Mouse (Mus musculus) layer of hippocampus, postnatal 10 days (tissue): ENCODE measurements around the gene Npdc1. TPM values are rescaled to one million over a fixed set of nuclear protein-coding genes. Genes with fewer than 3 reads are reported as not detected.

Experiments
- DNase-seq, 2 experiments: peaks; one replicate each; pipeline ENCODE4 v3.0.0; 2021; ENCODE audit warnings: low spot score in 2 of 2
- total RNA-seq, 2 experiments: library from RNA; stranded (reverse); gene quantifications; 2 replicates each; pipeline ENCODE4 v1.2.3; 2021

Gene Npdc1
- total RNA-seq, 2 experiments from 2014 or later: 416 to 446 TPM

DNA sequence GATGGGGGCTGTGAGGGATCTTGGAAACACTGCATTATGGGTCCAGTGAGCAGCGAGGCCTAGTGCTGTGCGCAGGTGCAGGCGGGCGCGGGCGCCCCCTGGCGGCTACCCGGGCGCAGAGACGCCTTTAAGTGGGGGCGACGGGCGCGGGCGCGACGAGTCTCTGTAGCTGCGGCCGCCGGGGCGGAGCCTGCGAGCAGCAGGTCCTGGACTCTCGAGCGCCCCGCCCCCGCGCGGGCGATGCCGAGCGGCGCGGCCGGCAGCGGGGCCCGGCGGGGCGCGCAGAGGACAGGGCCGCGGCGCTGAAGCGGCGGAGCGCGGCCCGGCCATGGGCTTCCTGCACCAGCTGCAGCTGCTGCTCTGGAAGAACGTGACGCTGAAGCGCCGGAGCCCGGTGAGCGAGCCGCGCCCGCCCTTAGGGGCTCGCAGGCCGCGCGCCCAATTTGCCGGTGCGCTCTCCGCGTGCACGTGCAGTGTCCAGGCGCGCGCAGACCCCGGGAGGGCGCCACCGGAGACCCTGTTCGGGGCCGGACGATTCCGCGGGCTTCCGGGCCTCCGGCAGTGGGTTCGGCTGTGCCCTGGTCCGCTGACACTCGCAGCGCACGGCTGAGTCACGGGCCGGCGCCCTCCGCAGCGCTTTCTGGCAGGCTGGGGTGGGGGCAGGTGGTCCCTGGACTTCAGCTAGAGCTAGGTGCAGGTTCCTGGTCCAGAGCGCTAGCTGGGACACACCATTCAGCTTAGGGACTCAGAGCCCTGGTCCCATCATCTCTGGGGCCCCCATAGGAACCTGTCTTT lies 29.5 kb downstream of the Npdc1 start, which contains the start of gene Abca2:
TSS of gene Abca2 (plus strand) at position 262 of the 795 bp plus-strand sequence.
- DNase-seq: peak; percentile 94 to 98

- peak in 1 of 2 experiments; percentile 54 for DNase-seq
These were observed 30.5 kb downstream of the Npdc1 start for GRCm38 (mm10) chr2:25429435-25430180.

- no peak for DNase-seq
These were observed 31.5 kb downstream of the Npdc1 start for GRCm38 (mm10) chr2:25430395-25431233.

- DNase-seq: no peak
These were observed 32.2 kb downstream of the Npdc1 start for GRCm38 (mm10) chr2:25431308-25431855.

- DNase-seq: no peak
These were observed 33.4 kb downstream of the Npdc1 start for GRCm38 (mm10) chr2:25432326-25433098.

- no peak for DNase-seq
These were observed 34.0 kb downstream of the Npdc1 start for GRCm38 (mm10) chr2:25433101-25433500.

DNA sequence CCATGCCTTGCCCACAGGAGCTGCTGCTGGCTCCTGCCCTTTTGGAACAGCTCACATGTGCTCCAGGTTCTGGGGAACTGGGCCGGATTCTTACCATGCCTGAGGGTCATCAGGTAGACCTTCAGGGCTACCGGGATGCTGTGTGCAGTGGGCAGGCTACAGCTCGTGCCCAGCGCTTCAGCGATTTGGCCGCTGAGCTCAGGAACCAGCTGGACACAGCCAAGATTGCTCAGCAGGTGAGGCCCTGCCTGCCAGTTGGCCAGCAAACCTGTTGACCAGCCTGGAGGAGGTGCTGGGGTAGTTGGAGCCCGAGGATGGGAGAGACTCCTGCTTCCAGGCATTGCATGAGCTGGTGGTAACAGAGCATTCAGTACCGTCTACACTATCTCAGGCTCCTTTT lies 35.1 kb downstream of the Npdc1 start:
- DNase-seq: no peak

DNA sequence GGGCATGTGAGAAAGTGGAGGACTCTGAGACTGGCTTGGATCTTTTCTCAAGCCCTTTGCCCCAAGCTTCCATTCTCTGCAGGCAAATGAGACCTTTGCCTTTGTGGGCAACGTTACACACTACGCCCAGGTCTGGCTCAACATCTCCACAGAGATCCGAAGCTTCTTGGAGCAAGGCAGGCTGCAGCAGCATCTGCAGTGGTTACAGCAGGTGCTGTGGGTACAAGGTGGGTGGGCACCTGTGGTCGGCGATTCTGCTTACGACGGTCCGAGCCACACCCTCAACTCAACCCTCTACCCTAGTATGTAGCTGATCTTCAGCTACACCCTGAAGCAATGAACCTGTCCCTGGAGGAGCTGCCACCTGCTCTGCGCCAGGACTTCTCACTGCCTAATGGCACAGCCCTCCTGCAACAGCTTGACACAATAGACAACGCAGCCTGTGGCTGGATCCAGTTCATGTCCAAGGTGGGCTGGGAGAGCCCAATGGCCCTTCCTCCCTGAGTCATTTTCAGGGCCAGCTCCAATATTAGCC lies 37.2 kb downstream of the Npdc1 start:
- DNase-seq: no peak

DNA sequence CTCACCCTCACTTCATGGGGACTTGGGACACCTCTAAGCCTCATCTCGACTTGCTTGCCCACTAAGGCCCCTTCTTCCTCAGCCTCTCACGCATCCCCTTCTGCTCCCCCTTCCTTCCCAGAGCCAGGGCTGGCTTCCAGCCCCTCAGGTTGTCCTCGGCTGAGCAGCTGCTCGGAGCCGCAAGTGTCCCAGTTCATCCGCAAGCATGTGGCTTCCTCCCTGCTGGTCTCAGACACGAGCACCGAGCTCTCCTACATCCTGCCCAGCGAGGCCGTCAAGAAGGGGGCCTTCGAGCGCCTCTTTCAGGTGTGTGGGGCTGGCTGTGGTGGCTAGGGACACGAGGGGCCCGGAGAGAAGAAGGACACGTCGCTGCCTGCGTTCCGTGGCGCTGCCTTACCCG lies 41.9 kb downstream of the Npdc1 start:
- DNase-seq: no peak

DNA sequence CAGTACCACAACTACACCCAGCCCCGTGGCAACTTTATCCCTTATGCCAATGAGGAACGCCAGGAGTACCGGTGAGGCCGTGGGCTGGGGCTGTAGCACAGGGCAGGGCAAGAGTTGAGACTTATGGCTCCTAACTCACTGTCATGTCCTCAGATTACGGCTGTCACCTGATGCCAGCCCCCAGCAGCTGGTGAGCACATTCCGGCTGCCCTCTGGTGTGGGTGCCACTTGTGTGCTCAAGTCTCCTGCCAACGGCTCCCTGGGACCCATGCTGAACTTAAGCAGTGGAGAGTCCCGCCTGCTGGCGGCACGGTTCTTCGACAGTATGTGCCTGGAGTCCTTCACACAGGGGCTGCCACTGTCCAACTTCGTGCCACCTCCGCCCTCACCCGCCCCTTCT lies 43.5 kb downstream of the Npdc1 start:
- DNase-seq: no peak

DNA sequence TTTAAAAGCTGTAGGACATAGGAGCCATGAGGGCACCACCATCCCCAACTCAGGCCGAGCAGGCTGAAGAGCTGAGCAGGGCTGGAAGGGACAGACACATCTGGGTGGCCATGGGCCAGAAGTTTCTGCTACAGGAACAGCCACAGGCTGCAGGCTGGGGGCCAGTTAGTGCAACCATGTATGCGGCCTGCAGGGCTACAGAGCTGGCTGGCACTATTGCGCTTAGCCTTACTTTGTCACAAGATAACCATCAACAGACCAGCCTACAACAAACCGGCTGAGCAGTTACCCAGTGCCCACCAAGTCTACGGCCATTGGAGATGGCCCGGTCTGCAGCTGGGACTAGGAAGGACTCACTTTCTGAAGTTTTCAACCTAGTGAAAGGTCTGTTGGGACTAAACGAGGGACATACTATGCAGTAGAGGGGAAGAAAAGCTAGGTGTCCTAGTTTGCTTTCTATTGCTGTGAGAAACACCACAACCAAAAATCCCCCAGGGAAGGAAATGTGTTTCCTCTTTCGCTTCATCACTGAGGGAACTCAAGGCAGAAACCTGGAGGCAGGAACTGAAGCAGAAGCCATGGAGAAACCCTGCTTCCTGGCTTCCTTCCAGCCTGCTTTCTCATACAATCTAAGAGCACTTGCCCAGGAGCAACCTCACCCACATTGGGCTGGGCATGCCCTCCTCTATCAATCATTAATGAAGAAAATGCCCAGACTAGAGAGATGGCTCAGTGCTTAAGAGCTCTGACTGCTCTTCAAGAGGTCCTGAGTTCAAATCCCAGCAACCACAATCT lies 51.9 kb downstream of the Npdc1 start:
- DNase-seq: no peak

- DNase-seq: no peak
These were observed 53.8 kb downstream of the Npdc1 start for GRCm38 (mm10) chr2:25452951-25453350.

- no peak for DNase-seq
These were observed 57.2 kb downstream of the Npdc1 start, which contains the start of gene Clic3 for GRCm38 (mm10) chr2:25456205-25456953. Gene Clic3, plus strand, starts transcription at chr2:25456838.

DNA sequence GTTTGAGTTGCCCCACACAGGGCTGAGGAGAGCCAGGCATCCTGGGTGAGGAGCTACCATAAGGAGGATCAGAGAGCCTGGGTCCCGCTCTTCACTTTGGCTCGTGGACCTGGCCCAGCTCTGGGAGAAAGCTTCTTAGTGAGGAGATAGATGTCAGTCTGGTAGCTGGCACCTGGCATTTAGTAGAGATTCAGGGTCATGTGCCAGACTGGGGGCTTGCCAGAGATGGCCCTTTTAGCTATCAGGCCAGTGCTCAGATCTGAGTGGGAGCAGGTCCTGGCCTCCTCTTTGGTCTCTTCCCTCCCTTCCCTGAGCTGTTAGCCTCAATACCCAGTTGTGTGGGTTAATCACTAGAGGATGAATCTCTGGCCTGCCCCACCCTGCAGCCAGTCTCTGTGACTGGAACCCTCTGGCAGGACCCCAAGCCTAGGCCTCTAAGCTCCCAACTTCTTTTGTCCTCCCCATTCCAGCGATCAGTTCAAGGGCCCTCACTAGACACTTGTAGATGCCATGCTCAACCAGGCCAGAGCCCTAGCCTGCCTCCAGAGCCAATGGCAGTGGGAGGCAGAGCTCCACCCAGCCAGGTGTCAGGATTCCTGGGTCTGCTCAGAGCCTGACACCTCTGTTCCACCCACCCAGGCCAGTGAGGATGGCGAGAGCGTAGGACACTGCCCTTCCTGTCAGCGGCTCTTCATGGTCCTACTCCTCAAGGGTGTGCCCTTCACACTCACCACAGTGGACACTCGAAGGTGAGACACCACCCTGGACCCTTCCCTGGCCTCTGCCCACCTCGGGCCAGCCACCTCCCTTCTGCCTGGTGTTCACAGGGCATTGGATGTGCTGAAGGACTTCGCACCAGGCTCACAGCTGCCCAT lies 58.1 kb downstream of the Npdc1 start:
- no peak for DNase-seq

DNA sequence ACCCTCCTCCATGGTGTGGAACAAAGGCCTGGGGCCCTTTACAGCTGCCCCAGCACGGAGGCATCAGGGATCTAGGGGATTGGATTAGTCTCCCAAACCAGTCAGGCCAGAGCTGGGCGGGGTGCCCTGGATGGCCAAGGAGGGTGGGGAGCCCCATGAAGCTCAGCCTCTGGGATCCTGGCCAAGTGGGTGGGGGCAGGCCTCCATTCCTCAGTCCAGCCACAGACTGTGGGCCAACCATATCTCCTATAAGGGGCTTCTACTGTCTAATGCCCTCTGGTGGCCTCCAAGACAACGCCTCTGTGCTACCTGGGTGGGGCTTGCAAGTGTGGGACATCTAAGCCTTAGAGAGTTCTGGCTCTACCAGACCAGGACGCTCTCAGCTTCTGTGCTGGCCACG lies 59.8 kb downstream of the Npdc1 start:
- DNase-seq: no peak
